Mouse (Mus musculus) forebrain, postnatal 0 days (tissue): ENCODE measurements at regions not wholly inside any gene's neighbourhood (a gene's known extent, or its start where the extent isn't known, plus 50 kb on each side); places are given as distances from the start of the nearest gene placed in this dataset.

Experiments
- ATAC-seq: fragments of 200-750 bp; cut with Nextera tagmentation; 2 replicates; pipeline ENCODE4 v1.8.0; 2017; ENCODE audit warnings: mild to moderate bottlenecking, moderate library complexity
- DNase-seq: peaks from one replicate; pipeline ENCODE4 v3.0.0-alpha.2; 2015
- H3K27ac ChIP-seq: fragments of 300-500 bp; sonication (generic); 2 replicates; pipeline ENCODE4 v1.5.1; 2014; ENCODE audit warnings: low read depth, mild to moderate bottlenecking, antibody characterized with exemption, low read length, moderate library complexity, mixed read lengths
- H3K27me3 ChIP-seq: fragments of 300-500 bp; sonication (generic); 2 replicates; pipeline ENCODE4 v1.6.1; 2014; ENCODE audit warnings: mild to moderate bottlenecking, low read length, mixed read lengths; ENCODE audit not compliant: insufficient read depth
- H3K36me3 ChIP-seq: fragments of 300-500 bp; sonication (generic); 2 replicates; pipeline ENCODE4 v1.6.1; 2014; ENCODE audit warnings: mild to moderate bottlenecking, moderate library complexity; ENCODE audit not compliant: insufficient read depth
- H3K4me1 ChIP-seq: fragments of 300-500 bp; sonication (generic); 2 replicates; pipeline ENCODE4 v1.6.1; 2014; ENCODE audit warnings: antibody characterized with exemption; ENCODE audit not compliant: insufficient read depth
- H3K4me2 ChIP-seq: fragments of 300-500 bp; sonication (generic); 2 replicates; pipeline ENCODE4 v1.6.1; 2014; ENCODE audit warnings: low read depth, mild to moderate bottlenecking, moderate library complexity
- H3K4me3 ChIP-seq: fragments of 300-500 bp; sonication (generic); 2 replicates; pipeline ENCODE4 v1.5.1; 2014; ENCODE audit warnings: low read depth, low read length, mixed read lengths
- H3K9ac ChIP-seq: fragments of 300-500 bp; sonication (generic); 2 replicates; pipeline ENCODE4 v1.6.1; 2014; ENCODE audit warnings: mild to moderate bottlenecking
- H3K9me3 ChIP-seq: fragments of 300-500 bp; sonication (generic); 2 replicates; pipeline ENCODE4 v1.6.1; 2016; ENCODE audit warnings: low read length
- CTCF ChIP-seq: sonication (generic); IDR thresholded peaks from 2 replicates; pipeline ENCODE4 v1.5.1; 2016; ENCODE audit warnings: antibody characterized with exemption, control low read depth, low read depth
- WGBS: fragments of 180-500 bp; shearing (Covaris S2); extraction: QIAGEN DNeasy Blood & Tissue Kit; methylation state at CpG from one replicate; pipeline ENCODE4 v1.1.7; 2014; 5-methylcytosine and 5-hydroxymethylcytosine counted together

DNA sequence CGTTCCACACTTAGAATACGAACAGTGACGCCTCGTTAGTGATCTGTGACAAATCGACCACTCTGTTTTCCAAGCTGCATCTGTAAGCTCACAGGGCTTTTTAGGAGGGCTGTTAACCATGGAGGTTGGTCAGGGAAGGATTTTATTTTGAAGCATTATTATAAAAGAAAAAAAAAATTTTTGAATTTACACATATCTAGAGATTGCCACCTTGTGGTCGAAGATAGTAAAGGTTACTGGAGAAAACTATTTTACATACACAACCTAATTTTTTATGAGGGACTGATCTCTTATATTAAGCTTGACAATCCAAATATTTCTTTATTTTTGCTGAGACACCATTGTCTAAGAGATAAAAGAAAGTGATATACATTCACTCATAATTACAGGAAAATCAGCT, 937.2 kb downstream of the Sorcs1 start:
- Histone ChIP-seq H3K4me3 (no peak overlapping the region), H3K9me3 (no peaks in the 10 kb centered on the region), H3K27me3 (no peaks in the 10 kb centered on the region), H3K27ac (no peak overlapping the region), H3K9ac (no peak overlapping the region), H3K4me2 (peak overlapping the region; percentile 24), H3K4me1 (no peaks in the 10 kb centered on the region), H3K36me3 (no peaks in the 10 kb centered on the region)
- DNase-seq (peak; percentile 64), ATAC-seq (no peak)
- 39% methylated on average over 6 of the region's 6 CpGs for WGBS
- TF ChIP-seq CTCF, result peak; percentile 57

DNA sequence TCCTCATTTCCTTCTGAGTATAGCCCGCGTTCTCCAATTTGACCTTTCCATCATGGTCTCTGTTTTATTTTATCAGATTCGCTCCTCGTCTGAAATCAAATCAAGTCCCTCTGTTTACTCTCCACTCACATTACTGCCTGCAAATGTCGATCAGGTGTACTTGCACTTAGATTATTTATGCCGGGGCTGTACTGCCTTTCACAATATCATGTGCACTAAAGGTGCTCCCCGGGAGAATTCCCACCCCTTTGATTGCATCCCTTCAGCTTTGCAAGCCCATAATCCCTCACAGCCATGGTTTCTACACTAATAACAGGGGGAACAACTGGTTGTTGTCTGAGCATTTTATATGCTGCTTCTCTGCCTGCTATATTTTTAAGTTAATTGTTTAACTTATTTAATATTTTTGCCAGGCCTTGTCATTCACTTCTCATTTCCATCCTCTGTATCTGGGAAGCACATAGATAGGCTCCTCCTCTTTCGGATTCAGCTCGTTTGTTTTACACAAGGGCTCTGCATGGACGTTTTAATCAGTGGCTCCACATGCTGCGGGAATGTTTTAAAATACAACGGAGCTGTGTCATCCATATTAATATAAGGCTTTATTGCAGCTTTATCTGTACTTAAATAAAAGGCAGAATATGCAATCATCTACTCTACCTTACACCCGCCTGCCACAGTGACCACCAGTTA, 938.8 kb downstream of the Sorcs1 start:
- Histone ChIP-seq H3K27me3 (no peaks in the 10 kb centered on the region), H3K4me2 (no peak overlapping the region), H3K4me1 (no peaks in the 10 kb centered on the region), H3K36me3 (no peaks in the 10 kb centered on the region), H3K27ac (no peak overlapping the region), H3K4me3 (no peak overlapping the region), H3K9ac (no peak overlapping the region), H3K9me3 (no peaks in the 10 kb centered on the region)
- peak; percentile 7 for DNase-seq
- 35% methylated on average over 13 of the region's 13 CpGs for WGBS
- TF ChIP-seq CTCF, result no peak
- ATAC-seq, result no peak

DNA sequence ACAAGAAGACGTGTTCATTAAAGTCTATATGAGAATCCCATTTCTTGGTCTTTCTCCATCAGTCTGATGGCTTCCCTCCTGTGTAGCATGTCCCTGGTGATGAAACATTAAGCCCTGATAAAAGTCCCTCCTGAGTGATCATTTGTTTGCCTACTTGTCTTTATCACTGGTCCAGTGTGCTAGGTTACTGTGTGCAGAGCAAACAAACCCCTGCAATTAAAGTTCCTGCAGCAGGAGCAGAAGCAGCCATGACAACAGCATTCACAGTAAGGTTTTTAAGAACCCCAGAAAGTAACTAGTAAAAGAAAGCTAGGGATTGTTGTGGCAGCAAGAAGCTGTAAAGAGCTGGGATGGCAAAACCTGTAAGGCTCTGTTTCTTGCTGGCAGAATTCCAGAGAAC, 980.8 kb downstream of the Sorcs1 start:
- no peaks in the 10 kb centered on the region for H3K27me3 ChIP-seq
- no peak overlapping the region for H3K9ac ChIP-seq
- H3K4me1 ChIP-seq, result no peaks in the 10 kb centered on the region
- ATAC-seq (peak; percentile 79), DNase-seq (peak; percentile 19)
- no peaks in the 10 kb centered on the region for H3K36me3 ChIP-seq
- no peak overlapping the region for H3K4me2 ChIP-seq
- no peak for TF ChIP-seq CTCF
- 19% methylated on average over 1 of the region's 1 CpGs for WGBS
- no peaks in the 10 kb centered on the region for H3K9me3 ChIP-seq
- no peak overlapping the region for H3K4me3 ChIP-seq
- no peak overlapping the region for H3K27ac ChIP-seq

DNA sequence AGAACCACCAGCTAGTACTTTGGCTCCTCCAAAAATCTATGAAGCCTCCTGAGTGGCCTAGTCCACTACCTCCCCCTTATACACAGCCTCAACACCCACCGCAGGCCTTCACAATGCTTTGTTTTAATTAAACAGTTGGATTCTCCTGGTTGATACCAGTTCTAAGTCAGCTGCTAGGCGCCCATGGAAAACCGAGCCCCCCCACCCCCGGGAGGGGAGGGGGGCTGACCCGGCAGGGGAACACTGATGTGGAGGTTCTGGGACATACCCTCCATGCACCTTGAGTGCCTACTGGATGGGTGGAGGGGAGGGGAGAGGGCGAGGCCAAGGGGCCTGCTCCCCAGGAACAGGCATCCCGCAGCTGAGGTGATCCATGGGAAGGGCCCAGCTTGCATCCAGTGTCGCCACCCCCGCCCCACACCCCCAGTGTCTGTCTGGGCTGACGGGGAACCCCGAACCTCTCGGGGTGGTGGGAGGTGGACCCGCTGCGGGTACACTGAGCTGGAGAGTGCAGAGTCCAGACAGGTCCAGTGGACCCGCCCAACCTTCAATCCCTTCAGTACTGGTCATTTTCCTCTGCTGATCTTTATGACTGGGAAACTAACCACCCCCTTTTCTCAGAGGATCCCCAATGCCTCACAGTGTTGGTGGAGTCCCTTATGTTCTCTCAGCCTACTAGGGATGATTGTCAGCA, 992.7 kb downstream of the Sorcs1 start:
- Histone ChIP-seq H3K27ac (no peak overlapping the region), H3K4me2 (no peak overlapping the region), H3K9me3 (no peaks in the 10 kb centered on the region), H3K36me3 (no peaks in the 10 kb centered on the region), H3K9ac (no peak overlapping the region), H3K4me1 (no peaks in the 10 kb centered on the region), H3K27me3 (no peaks in the 10 kb centered on the region), H3K4me3 (no peak overlapping the region)
- no peak for DNase-seq
- no peak for TF ChIP-seq CTCF
- 95% methylated on average over 15 of the region's 15 CpGs for WGBS
- ATAC-seq, result no peak

DNA sequence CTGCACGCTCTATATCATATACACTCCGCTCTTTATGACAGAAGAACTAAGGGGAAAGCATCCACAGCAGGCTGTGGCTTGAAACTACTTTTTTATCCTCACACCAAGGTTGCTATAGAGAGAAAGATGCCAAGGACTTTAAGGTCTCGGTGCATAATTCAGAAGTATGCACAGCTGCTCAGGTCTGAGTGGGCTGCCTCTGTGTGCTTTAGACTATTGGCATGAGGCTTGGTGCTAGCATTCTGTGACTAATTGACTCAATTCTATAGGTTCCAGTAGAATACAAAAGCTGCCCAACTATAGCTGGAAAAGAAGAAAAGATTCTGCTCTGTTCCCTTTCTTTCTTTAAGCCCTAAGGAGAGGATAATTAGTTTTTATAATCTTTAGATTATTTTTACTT, 997.2 kb downstream of the Sorcs1 start:
- no peaks in the 10 kb centered on the region for H3K9me3 ChIP-seq
- H3K4me1 ChIP-seq, result no peaks in the 10 kb centered on the region
- H3K27me3 ChIP-seq, result no peaks in the 10 kb centered on the region
- H3K4me3 ChIP-seq, result no peak overlapping the region
- no peak overlapping the region for H3K9ac ChIP-seq
- H3K36me3 ChIP-seq, result no peaks in the 10 kb centered on the region
- WGBS, result 34% methylated on average over 3 of the region's 3 CpGs
- no peak overlapping the region for H3K4me2 ChIP-seq
- no peak overlapping the region for H3K27ac ChIP-seq
- TF ChIP-seq CTCF, result no peak
- ATAC-seq (no peak), DNase-seq (no peak)

DNA sequence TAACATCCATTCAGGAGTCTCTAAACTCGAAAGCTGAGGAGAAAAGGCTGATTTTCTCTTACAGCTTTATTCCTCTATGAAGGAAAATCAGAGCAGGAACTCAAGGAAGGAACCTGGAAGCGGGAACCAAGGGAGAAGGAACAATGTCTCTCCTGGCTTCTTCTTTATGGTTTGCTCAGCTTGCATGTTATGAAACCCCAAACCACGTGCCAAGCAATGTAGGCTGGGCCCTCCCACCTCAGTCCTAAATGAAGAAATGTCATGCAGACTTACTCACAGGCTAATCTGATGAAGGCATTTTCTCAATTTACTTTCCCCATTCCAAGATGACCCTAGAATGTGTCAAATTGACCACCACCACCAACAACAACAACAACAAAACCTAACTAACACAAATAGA, 998.4 kb downstream of the Sorcs1 start:
- no peak overlapping the region for H3K27ac ChIP-seq
- no peak for DNase-seq
- no peaks in the 10 kb centered on the region for H3K4me1 ChIP-seq
- H3K4me3 ChIP-seq, result no peak overlapping the region
- 87% methylated on average over 3 of the region's 3 CpGs for WGBS
- no peak for TF ChIP-seq CTCF
- no peaks in the 10 kb centered on the region for H3K9me3 ChIP-seq
- H3K36me3 ChIP-seq, result no peaks in the 10 kb centered on the region
- no peak overlapping the region for H3K4me2 ChIP-seq
- H3K27me3 ChIP-seq, result no peaks in the 10 kb centered on the region
- ATAC-seq, result no peak
- no peak overlapping the region for H3K9ac ChIP-seq

DNA sequence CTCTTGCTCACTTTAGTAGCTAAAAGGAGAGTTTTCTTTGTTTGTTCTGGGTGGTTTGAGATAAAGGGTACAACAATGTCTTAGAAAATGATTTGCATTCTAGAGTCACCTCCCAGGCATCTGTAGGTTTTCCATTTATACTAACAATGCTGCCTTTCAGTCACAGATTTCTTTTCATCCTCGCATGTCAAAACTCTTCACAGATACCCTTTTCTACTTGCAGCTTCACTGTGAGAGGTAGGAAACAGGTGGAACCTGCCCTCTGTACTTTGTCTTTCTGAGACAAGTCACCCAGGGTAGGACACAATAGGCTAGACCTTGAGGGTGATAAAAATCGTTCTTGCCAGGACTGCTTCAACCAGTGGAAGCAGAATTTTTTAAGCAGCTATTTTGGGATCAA, 1002.5 kb downstream of the Sorcs1 start:
- Histone ChIP-seq H3K4me3 (no peak overlapping the region), H3K9ac (no peak overlapping the region), H3K36me3 (no peaks in the 10 kb centered on the region), H3K4me1 (no peaks in the 10 kb centered on the region), H3K27me3 (no peaks in the 10 kb centered on the region), H3K9me3 (no peaks in the 10 kb centered on the region), H3K4me2 (no peak overlapping the region), H3K27ac (no peak overlapping the region)
- WGBS, result 10% methylated on average over 2 of the region's 2 CpGs
- TF ChIP-seq CTCF, result no peak
- ATAC-seq, result no peak
- DNase-seq, result no peak
